Mouse (Mus musculus): ENCODE data around the gene Sgms1. TPM values are rescaled to one million over a fixed set of nuclear protein-coding genes. Genes with fewer than 3 reads are reported as not detected.

The Sgms1 gene
- total and polyA plus RNA-seq, 3 experiments, result 27.0 to 62.1 (median 60.5) TPM

DNA sequence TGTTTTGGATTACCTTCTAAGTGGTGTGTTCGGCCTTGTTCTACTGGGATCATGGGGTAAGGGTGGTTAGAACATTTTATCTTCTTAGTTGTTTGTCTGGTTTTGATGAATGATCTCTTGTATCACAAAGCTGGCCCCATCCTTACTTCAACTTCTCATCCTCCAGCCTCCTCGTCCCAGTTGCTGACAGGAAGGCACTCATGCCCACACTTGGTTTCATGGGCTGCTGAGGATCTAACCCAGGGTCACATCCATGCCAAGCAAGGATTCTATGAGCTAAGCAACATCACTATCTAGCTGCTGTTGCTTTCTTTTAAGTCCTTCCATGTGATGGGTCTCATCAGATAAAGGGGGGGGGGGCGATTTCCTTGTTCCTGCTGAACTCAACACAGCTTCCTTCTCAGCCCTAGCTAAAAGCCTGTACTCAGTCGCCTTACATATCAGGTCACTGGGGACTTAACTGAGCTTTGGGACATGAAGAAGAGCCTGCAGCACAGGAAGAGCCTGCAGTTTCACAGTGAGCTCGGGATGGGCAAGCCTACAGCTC, 86.6 kb downstream of the Sgms1 start:
- intact Hi-C loops (cut with DNase I), result loop anchor here (1.0 to 5.0 kb wide), 2 partner anchors 9 to 91 kb away; no protein-coding TSS in a partner anchor
- no peaks in the 10 kb centered on the region for H3K79me2 ChIP-seq (replicated peaks; ENCODE audit: control insufficient read depth, insufficient read depth, low read length)
- 61% methylated on average over 5 of the region's 5 CpGs for WGBS

DNA sequence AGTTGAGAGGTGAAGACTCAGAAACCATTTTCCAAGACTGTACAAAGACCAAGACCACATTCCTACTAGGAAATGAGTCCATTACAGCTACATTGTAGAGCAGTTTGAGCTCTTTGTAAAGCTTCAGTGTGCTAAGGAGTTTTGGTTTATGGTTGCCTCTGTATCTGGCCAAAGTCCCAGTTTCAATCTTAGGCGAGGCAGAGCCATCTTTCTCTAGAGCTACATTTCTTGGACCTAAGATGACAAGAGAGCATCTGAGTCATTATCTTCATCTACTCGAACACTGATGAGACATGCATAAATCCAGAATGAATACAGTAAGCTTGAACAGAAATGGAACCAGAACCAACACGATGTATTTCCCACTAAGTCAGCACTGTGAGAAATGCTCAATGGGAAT, 87.9 kb downstream of the Sgms1 start:
- peaks cover 17% of the 10 kb centered on the region for H3K4me1 ChIP-seq (ENCODE audit: control insufficient read depth, insufficient read depth, low read length)
- no peaks in the 10 kb centered on the region for H3K79me2 ChIP-seq (replicated peaks; ENCODE audit: control insufficient read depth, insufficient read depth, low read length)
- H3K4me3 ChIP-seq, result no peak overlapping the region
- peaks cover 11% of the 10 kb centered on the region for H3K36me3 ChIP-seq (ENCODE audit: control insufficient read depth, insufficient read depth, low read length)
- DNase-seq, result no peak
- H3K9ac ChIP-seq (ENCODE audit: low read depth, low read length), result no peak overlapping the region
- WGBS, result 74% methylated on average over 3 of the region's 3 CpGs
- intact Hi-C loops (cut with DNase I), result loop anchor here (5.0 kb wide), 1 partner anchor 89 kb away; no protein-coding TSS in a partner anchor
- no peak for TF ChIP-seq POLR2A (IDR thresholded peaks at IDR 0.05; ENCODE audit: insufficient read depth, low read depth, low read length)
- TF ChIP-seq CTCF (IDR thresholded peaks at IDR 0.05), result no peak
- no peak for TF ChIP-seq EP300 (IDR thresholded peaks at IDR 0.05; ENCODE audit: insufficient read depth, low read depth, low read length)
- no peak overlapping the region for H3K27ac ChIP-seq
- no peaks in the 10 kb centered on the region for H3K27me3 ChIP-seq (ENCODE audit: control insufficient read depth, insufficient read depth, low read length)

More for the DNA sequence above, 86.6 kb downstream of the Sgms1 start:
- DNase-seq, result no peak
- Histone ChIP-seq H3K4me1 (ENCODE audit: control insufficient read depth, insufficient read depth, low read length) (peaks cover 15% of the 10 kb centered on the region), H3K9ac (ENCODE audit: low read depth, low read length) (no peak overlapping the region), H3K27me3 (ENCODE audit: control insufficient read depth, insufficient read depth, low read length) (no peaks in the 10 kb centered on the region), H3K36me3 (ENCODE audit: control insufficient read depth, insufficient read depth, low read length) (peaks cover 11% of the 10 kb centered on the region), H3K27ac (peak overlapping the region; percentile 97), H3K4me3 (no peak overlapping the region)
- TF ChIP-seq POLR2A (IDR thresholded peaks at IDR 0.05; ENCODE audit: insufficient read depth, low read depth, low read length) (0 out of 2 replicates have a peak, but pooled peaks have one; percentile 32), EP300 (IDR thresholded peaks at IDR 0.05; ENCODE audit: insufficient read depth, low read depth, low read length) (no peak)

GRCm38 (mm10) chr19:32298221-32298620, 91.3 kb downstream of the Sgms1 start:
- H3K4me1 ChIP-seq (ENCODE audit: control insufficient read depth, insufficient read depth, low read length), result peaks cover 18% of the 10 kb centered on the region
- no peaks in the 10 kb centered on the region for H3K27me3 ChIP-seq (ENCODE audit: control insufficient read depth, insufficient read depth, low read length)
- no peak overlapping the region for H3K9ac ChIP-seq (ENCODE audit: low read depth, low read length)
- H3K79me2 ChIP-seq (replicated peaks; ENCODE audit: control insufficient read depth, insufficient read depth, low read length), result no peaks in the 10 kb centered on the region; the same call in 1 of the 2 replicates
- DNase-seq, result no peak
- WGBS, result 72% methylated on average over 7 of the region's 7 CpGs
- peaks cover 2% of the 10 kb centered on the region for H3K36me3 ChIP-seq (ENCODE audit: control insufficient read depth, insufficient read depth, low read length)
- H3K27ac ChIP-seq, result no peak overlapping the region
- TF ChIP-seq CTCF (IDR thresholded peaks at IDR 0.05) (no peak), POLR2A (IDR thresholded peaks at IDR 0.05; ENCODE audit: insufficient read depth, low read depth, low read length) (no peak), EP300 (IDR thresholded peaks at IDR 0.05; ENCODE audit: insufficient read depth, low read depth, low read length) (no peak)
- intact Hi-C loops (cut with DNase I), result loop anchor here (5.0 kb wide), 1 partner anchor 41 kb away; no protein-coding TSS in a partner anchor
- no peak overlapping the region for H3K4me3 ChIP-seq

- no peak for DNase-seq
- Histone ChIP-seq H3K36me3 (ENCODE audit: control insufficient read depth, insufficient read depth, low read length) (peaks cover 6% of the 10 kb centered on the region; the same call in 1 of the 2 replicates), H3K79me2 (replicated peaks; ENCODE audit: control insufficient read depth, insufficient read depth, low read length) (no peaks in the 10 kb centered on the region; the same call in 1 of the 2 replicates), H3K9ac (ENCODE audit: low read depth, low read length) (no peak overlapping the region), H3K27me3 (ENCODE audit: control insufficient read depth, insufficient read depth, low read length) (no peaks in the 10 kb centered on the region), H3K4me1 (ENCODE audit: control insufficient read depth, insufficient read depth, low read length) (peaks cover 20% of the 10 kb centered on the region), H3K27ac (0 out of 2 replicates have a peak overlapping the region, but pooled peaks have one; percentile 13), H3K4me3 (no peak overlapping the region)
- intact Hi-C loops (cut with DNase I), result loop anchor here (5.0 kb wide), 1 partner anchor 40 kb away; no protein-coding TSS in a partner anchor
- TF ChIP-seq CTCF (IDR thresholded peaks at IDR 0.05) (no peak), POLR2A (IDR thresholded peaks at IDR 0.05; ENCODE audit: insufficient read depth, low read depth, low read length) (no peak), EP300 (IDR thresholded peaks at IDR 0.05; ENCODE audit: insufficient read depth, low read depth, low read length) (no peak)
- 46% methylated on average over 7 of the region's 7 CpGs for WGBS
Measured at GRCm38 (mm10) chr19:32296863-32297262, 92.7 kb downstream of the Sgms1 start.

DNA sequence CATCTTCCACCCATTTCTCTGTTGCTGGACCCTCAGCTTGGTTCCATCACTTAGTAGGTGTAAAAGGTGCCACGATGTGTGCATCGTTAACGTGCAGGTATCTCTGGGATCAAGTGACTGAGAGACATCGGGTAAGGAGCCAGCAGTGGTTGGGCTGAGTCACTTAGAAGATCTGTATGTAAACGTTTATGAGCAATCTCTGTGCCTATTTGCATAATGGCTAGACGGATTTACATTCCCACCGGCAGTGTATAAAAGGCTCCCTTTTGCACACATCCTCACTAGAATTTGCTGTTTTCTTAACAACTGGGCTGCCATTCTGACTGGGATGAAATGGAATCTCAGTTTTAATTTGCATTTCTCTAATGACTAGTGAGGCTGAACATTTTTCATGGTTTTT, 93.9 kb downstream of the Sgms1 start:
- no peaks in the 10 kb centered on the region for H3K27me3 ChIP-seq (ENCODE audit: control insufficient read depth, insufficient read depth, low read length)
- no peak overlapping the region for H3K27ac ChIP-seq
- no peaks in the 10 kb centered on the region; the same call in 1 of the 2 replicates for H3K79me2 ChIP-seq (replicated peaks; ENCODE audit: control insufficient read depth, insufficient read depth, low read length)
- no peak for TF ChIP-seq CTCF (IDR thresholded peaks at IDR 0.05)
- no peak for TF ChIP-seq POLR2A (IDR thresholded peaks at IDR 0.05; ENCODE audit: insufficient read depth, low read depth, low read length)
- TF ChIP-seq EP300 (IDR thresholded peaks at IDR 0.05; ENCODE audit: insufficient read depth, low read depth, low read length), result no peak
- no peak overlapping the region for H3K9ac ChIP-seq (ENCODE audit: low read depth, low read length)
- intact Hi-C loops (cut with DNase I), result loop anchor here (5.0 kb wide), 1 partner anchor 38 kb away; no protein-coding TSS in a partner anchor
- 88% methylated on average over 7 of the region's 7 CpGs for WGBS
- peaks cover 23% of the 10 kb centered on the region for H3K4me1 ChIP-seq (ENCODE audit: control insufficient read depth, insufficient read depth, low read length)
- peaks cover 10% of the 10 kb centered on the region for H3K36me3 ChIP-seq (ENCODE audit: control insufficient read depth, insufficient read depth, low read length)
- no peak overlapping the region for H3K4me3 ChIP-seq
- no peak for DNase-seq

Data from heart, adult 2 months (tissue).